Mouse (Mus musculus) stomach, embryonic 14.5 days (tissue): ENCODE results near the gene Ms4a12. TPM values are rescaled to one million over a fixed set of nuclear protein-coding genes. Genes with fewer than 3 reads are reported as not detected.

Source experiments
- ATAC-seq: fragments of 200-750 bp; cut with Nextera tagmentation; 2 replicates; pipeline ENCODE4 v1.8.0; 2017; ENCODE audit warnings: low read depth, moderate TSS enrichment; ENCODE audit not compliant: insufficient number of reproducible peaks, insufficient read depth, low FRiP score
- H3K27ac ChIP-seq: fragments of 300-500 bp; sonication (generic); 2 replicates; pipeline ENCODE4 v1.5.1; 2014; ENCODE audit warnings: mild to moderate bottlenecking, low read length, moderate library complexity, mixed read lengths
- H3K27me3 ChIP-seq: fragments of 300-500 bp; sonication (generic); 2 replicates; pipeline ENCODE4 v1.6.1; 2014; ENCODE audit warnings: low read length, control low read depth, mixed read lengths; ENCODE audit not compliant: control insufficient read depth, insufficient read depth
- H3K36me3 ChIP-seq: fragments of 300-500 bp; sonication (generic); 2 replicates; pipeline ENCODE4 v1.6.1; 2014; ENCODE audit warnings: mild to moderate bottlenecking, control low read depth, low read length, moderate library complexity, mixed read lengths; ENCODE audit not compliant: control insufficient read depth, insufficient read depth
- H3K4me1 ChIP-seq: fragments of 300-500 bp; sonication (generic); 2 replicates; pipeline ENCODE4 v1.6.1; 2014; ENCODE audit warnings: low read length, control low read depth, mixed read lengths; ENCODE audit not compliant: control insufficient read depth, insufficient read depth
- H3K4me2 ChIP-seq: fragments of 300-500 bp; sonication (generic); replicated peaks from 2 replicates; pipeline ENCODE4 v1.6.1; 2014; ENCODE audit warnings: low read depth, low read length, control low read depth
- H3K4me3 ChIP-seq: fragments of 300-500 bp; sonication (generic); 2 replicates; pipeline ENCODE4 v1.5.1; 2014; ENCODE audit warnings: low read depth, low read length, control low read depth
- H3K9ac ChIP-seq: fragments of 300-500 bp; sonication (generic); replicated peaks from 2 replicates; pipeline ENCODE4 v1.6.1; 2014; ENCODE audit warnings: low read depth, mild to moderate bottlenecking, control low read depth, low read length, moderate library complexity, mixed read lengths
- H3K9me3 ChIP-seq: fragments of 300-500 bp; sonication (generic); 2 replicates; pipeline ENCODE4 v1.6.1; 2016; ENCODE audit warnings: low read depth, low read length, control low read depth; ENCODE audit not compliant: control insufficient read depth
- WGBS: fragments of 180-500 bp; shearing (Covaris S2); extraction: QIAGEN DNeasy Blood & Tissue Kit; methylation state at CpG from one replicate; pipeline ENCODE4 v1.1.7; 2014; 5-methylcytosine and 5-hydroxymethylcytosine counted together
- polyA plus RNA-seq: library from polyadenylated mRNA; unstranded; fragments of >200 nt; fragmentation: Nextera tagmentation; extraction: Ambion mirVana; gene quantifications from 2 replicates; pipeline ENCODE4 v1.2.1, GENCODE M21; 2014

The Ms4a12 gene
- polyA plus RNA-seq, 1 experiment from 2014 or later, result not detected

- Histone ChIP-seq H3K9me3 (no peaks in the 10 kb centered on the region), H3K27ac (no peak overlapping the region), H3K4me1 (no peaks in the 10 kb centered on the region), H3K4me3 (no peak overlapping the region), H3K9ac (no peak overlapping the region), H3K4me2 (no peak overlapping the region), H3K27me3 (no peaks in the 10 kb centered on the region), H3K36me3 (no peaks in the 10 kb centered on the region)
- 77% methylated on average over 2 of the region's 2 CpGs for WGBS
- no peak for ATAC-seq
Observed at GRCm38 (mm10) chr19:11261522-11261921, 29.3 kb upstream of the Ms4a12 start.

GRCm38 (mm10) chr19:11244230-11244629 lies 12.0 kb upstream of the Ms4a12 start:
- Histone ChIP-seq H3K27ac (no peak overlapping the region), H3K4me1 (no peaks in the 10 kb centered on the region), H3K4me2 (no peak overlapping the region), H3K36me3 (no peaks in the 10 kb centered on the region), H3K9ac (no peak overlapping the region), H3K4me3 (no peak overlapping the region), H3K9me3 (no peaks in the 10 kb centered on the region), H3K27me3 (no peaks in the 10 kb centered on the region)
- ATAC-seq, result no peak

DNA sequence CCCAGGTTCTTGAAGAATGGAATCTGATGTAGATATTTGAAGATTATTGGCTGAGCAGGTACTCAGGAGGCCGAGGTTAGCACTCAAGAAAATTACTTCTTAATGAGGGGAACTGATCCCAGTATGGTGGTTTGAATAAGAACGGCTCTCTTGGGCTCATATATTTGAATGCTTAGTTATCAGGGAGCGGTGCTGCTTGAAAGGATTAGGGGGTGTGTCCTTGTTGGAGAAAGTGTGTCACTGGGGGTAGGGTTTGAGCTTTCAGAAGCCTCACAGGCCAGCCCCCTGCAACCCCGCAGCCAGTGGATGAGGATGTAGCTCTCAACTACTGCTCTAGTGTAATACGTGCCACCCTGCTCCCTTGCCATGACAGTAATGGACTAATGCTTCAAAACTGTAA lies 10.3 kb upstream of the Ms4a12 start:
- Histone ChIP-seq H3K36me3 (no peaks in the 10 kb centered on the region), H3K9ac (no peak overlapping the region), H3K4me3 (no peak overlapping the region), H3K27me3 (no peaks in the 10 kb centered on the region), H3K4me2 (no peak overlapping the region), H3K9me3 (no peaks in the 10 kb centered on the region), H3K4me1 (no peaks in the 10 kb centered on the region), H3K27ac (no peak overlapping the region)
- ATAC-seq, result no peak
- 56% methylated on average over 5 of the region's 5 CpGs for WGBS

DNA sequence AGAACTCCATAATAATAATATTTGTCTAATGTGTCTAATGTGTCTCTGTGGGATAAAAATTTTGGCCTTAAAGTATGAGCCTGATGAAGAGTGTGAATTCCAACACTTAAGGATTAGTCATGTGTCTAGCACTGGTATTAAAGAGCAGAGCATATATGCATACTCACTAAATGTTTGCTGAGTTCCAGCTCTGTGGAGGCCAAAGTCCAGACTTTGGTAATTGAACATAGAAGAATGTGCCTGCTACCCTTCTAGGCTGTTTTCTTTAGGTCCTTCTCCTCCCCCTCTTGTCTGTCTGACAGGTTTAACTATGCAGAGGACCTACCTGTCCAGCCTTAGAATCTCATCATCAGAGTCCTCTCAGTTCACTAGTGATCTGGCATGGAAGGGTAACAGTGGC lies 3.6 kb upstream of the Ms4a12 start:
- Histone ChIP-seq H3K27ac (no peak overlapping the region; the same call in 1 of the 2 replicates), H3K4me3 (no peak overlapping the region), H3K9ac (no peak overlapping the region), H3K9me3 (no peaks in the 10 kb centered on the region), H3K36me3 (no peaks in the 10 kb centered on the region), H3K4me1 (no peaks in the 10 kb centered on the region), H3K27me3 (no peaks in the 10 kb centered on the region), H3K4me2 (no peak overlapping the region)
- no peak for ATAC-seq

DNA sequence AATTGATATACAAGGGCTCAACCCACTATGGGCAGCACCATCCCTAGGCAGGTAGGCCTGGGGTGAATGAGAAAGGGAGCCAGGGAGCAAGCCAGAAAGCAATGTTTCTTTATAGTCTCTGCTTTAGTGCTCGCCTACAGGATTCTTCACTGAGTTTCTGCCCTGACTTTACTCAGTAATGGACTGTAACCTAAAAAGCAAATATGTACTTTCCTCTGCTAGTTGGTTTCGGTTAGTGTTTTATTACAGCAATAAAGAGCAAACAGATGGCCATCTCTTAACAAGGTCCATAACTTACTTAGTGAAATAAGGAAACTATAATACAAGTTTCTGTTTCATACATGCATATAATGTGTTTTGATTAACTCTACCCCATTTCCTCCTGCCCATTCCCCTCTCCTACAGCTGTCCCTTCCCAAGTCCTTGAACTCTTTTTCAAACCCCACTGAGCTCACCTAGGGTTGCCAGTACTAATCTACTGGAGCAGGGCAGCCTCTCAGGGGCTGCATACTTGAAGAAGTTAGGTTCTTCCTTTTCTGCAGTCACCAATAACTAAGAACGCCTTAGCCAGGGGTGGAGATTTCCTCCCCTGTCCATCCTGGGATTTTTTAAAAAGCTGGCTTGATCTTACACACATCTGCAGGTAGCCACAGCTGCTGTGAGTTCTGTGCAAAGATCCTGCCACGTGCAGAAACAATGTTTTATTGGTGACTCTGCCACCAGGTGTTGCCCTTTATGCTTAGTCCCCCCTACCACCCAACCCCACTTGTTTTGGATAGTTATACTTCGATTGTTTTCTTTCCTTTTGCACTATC lies 2.9 kb upstream of the Ms4a12 start:
- no peak overlapping the region for H3K4me2 ChIP-seq

DNA sequence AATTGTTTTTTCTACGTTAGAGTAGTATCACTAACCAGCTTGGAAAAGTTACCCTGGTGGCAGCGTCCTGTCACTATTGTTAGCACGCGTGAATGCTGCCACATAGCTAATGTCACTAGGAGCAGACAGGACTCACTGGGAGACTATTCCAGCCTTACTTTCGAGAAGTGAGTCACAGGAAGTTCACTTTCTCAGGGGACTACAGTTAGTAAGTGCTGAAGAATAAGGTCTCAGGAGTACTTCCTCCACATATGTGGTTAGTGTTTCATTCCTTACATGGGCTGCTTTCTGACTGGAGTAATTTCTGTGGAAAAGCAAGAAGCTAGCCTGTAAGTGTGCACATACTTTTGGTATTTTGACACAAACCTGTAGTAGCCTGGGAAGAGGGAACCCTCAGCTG lies 2.0 kb upstream of the Ms4a12 start:
- H3K9me3 ChIP-seq, result no peaks in the 10 kb centered on the region
- no peak for ATAC-seq
- no peak overlapping the region for H3K4me2 ChIP-seq
- H3K27ac ChIP-seq, result no peak overlapping the region
- H3K4me3 ChIP-seq, result no peak overlapping the region
- H3K27me3 ChIP-seq, result no peaks in the 10 kb centered on the region
- no peak overlapping the region for H3K9ac ChIP-seq
- 78% methylated on average over 5 of the region's 5 CpGs for WGBS
- H3K36me3 ChIP-seq, result no peaks in the 10 kb centered on the region
- no peaks in the 10 kb centered on the region for H3K4me1 ChIP-seq

More for the DNA sequence above, 2.9 kb upstream of the Ms4a12 start:
- 60% methylated on average over 5 of the region's 5 CpGs for WGBS
- H3K27me3 ChIP-seq, result no peaks in the 10 kb centered on the region
- no peaks in the 10 kb centered on the region for H3K9me3 ChIP-seq
- ATAC-seq, result peak; percentile 37; the same call in 1 of the 2 replicates
- H3K36me3 ChIP-seq, result no peaks in the 10 kb centered on the region
- no peaks in the 10 kb centered on the region for H3K4me1 ChIP-seq
- H3K9ac ChIP-seq, result no peak overlapping the region
- no peak overlapping the region; the same call in 1 of the 2 replicates for H3K27ac ChIP-seq
- no peak overlapping the region for H3K4me3 ChIP-seq

DNA sequence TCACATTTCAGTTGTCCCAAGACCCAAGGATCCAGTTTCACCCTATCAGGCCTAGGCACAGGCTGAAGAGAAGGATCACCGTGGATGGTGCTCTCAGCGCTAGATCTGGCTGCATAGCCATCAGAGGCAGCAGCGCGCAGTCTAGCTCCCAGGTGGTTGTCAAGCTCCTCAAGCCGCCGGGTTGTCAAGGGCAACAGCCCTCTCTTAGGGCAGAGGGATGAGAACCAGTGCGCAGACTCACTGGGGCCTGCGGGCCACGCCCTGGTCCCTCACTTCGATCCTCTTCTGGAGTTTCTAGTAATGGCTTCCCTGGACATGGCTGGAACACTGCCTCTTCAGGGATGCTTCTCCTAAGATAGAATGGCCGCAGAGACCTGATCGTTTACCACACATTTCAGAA lies 35.7 kb downstream of the Ms4a12 start, which contains the start of gene Ms4a13:
TSS of gene Ms4a13 (minus strand) at position 192 of the 400 bp plus-strand sequence.
- no peaks in the 10 kb centered on the region for H3K9me3 ChIP-seq
- H3K4me3 ChIP-seq, result no peak within 1 kb of the TSS
- no peaks in the 10 kb centered on the region for H3K36me3 ChIP-seq
- no peaks in the 10 kb centered on the region for H3K27me3 ChIP-seq
- H3K4me2 ChIP-seq, result no peak within 1 kb of the TSS
- H3K27ac ChIP-seq, result no peak within 1 kb of the TSS
- 57% methylated on average over 12 of the region's 12 CpGs for WGBS
- no peak within 1 kb of the TSS for H3K9ac ChIP-seq
- no peaks in the 10 kb centered on the region for H3K4me1 ChIP-seq
- no peak for ATAC-seq

GRCm38 (mm10) chr19:11192552-11192951 lies 39.7 kb downstream of the Ms4a12 start:
- H3K9ac ChIP-seq, result no peak overlapping the region
- ATAC-seq, result no peak
- H3K27me3 ChIP-seq, result no peaks in the 10 kb centered on the region
- H3K36me3 ChIP-seq, result no peaks in the 10 kb centered on the region
- H3K9me3 ChIP-seq, result no peaks in the 10 kb centered on the region
- H3K27ac ChIP-seq, result no peak overlapping the region
- 67% methylated on average over 1 of the region's 1 CpGs for WGBS
- H3K4me1 ChIP-seq, result no peaks in the 10 kb centered on the region
- H3K4me2 ChIP-seq, result no peak overlapping the region
- H3K4me3 ChIP-seq, result no peak overlapping the region

DNA sequence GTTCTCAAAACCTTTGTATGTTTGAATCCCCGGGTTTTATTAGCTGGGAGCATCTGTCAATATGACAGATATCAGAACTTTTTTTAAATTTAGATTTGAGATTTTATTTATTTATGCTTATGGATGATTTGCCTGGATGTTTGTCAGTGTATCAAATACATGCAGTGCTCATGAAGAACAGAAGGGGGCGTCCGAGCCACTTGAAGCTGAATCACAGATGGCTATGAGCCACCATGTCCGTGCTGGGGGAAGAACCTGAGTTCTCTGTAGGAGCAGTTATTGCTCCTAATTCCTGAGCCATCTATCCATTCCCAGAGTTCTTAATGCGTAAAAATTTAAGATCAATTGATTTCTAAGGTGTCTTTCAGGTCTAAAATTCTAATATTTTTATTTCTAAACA lies 48.1 kb downstream of the Ms4a12 start:
- no peaks in the 10 kb centered on the region for H3K9me3 ChIP-seq
- H3K27me3 ChIP-seq, result no peaks in the 10 kb centered on the region
- no peak overlapping the region for H3K9ac ChIP-seq
- 18% methylated on average over 5 of the region's 5 CpGs for WGBS
- no peak overlapping the region for H3K4me2 ChIP-seq
- ATAC-seq, result no peak
- no peaks in the 10 kb centered on the region for H3K36me3 ChIP-seq
- no peaks in the 10 kb centered on the region for H3K4me1 ChIP-seq
- no peak overlapping the region for H3K27ac ChIP-seq
- H3K4me3 ChIP-seq, result no peak overlapping the region
